Mouse (Mus musculus): ENCODE measurements at regions not wholly inside any gene's neighbourhood (a gene's known extent, or its start where the extent isn't known, plus 50 kb on each side); places are given as distances from the start of the nearest gene placed in this dataset.

DNA sequence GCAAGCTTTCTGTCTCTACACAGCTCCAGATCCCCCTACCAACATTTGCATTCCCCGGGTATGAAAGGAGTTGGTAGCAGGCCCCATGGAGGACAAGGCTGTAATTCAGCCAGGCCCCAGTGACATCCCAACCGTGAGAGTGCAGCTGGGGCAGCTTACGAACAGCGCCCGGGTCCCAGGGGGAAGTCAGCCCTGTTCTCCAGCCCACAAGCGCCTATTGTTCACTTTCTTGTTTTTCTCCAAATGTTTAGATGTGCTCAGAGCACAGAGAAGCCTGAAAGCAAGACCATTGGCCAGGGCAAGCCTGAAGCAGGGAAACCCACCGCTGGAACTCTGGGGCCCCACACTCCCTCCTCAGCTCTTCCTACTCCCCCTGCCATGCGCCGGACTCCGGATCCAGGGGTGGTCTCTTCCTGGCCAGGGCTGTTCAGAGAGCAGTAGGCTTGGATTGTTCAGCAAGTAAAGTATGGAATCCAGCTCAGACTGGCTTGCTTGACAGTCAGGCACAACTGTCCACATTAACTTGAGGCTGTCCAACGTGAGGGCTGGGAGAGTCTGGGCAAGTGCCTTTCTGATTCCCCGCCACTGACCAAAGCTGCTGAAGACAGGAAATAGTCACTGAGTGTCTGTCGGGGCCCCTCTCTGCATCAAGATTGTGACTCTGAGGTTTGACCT lies 142.4 kb downstream of the Zfp36l1 start:
- peak; percentile 54 for ATAC-seq (replicated peaks)
- Histone ChIP-seq H3K4me1 (peaks cover 32% of the 10 kb centered on the region), H3K4me3 (no peak overlapping the region), H3K9me3 (no peaks in the 10 kb centered on the region), H3K36me3 (no peaks in the 10 kb centered on the region), H3K27ac (replicated peaks) (peak overlapping the region; percentile 75), H3K9ac (replicated peaks) (no peak overlapping the region), H3K27me3 (no peaks in the 10 kb centered on the region), H3K4me2 (replicated peaks) (no peak overlapping the region)
- 19% methylated on average over 13 of the region's 13 CpGs for WGBS

DNA sequence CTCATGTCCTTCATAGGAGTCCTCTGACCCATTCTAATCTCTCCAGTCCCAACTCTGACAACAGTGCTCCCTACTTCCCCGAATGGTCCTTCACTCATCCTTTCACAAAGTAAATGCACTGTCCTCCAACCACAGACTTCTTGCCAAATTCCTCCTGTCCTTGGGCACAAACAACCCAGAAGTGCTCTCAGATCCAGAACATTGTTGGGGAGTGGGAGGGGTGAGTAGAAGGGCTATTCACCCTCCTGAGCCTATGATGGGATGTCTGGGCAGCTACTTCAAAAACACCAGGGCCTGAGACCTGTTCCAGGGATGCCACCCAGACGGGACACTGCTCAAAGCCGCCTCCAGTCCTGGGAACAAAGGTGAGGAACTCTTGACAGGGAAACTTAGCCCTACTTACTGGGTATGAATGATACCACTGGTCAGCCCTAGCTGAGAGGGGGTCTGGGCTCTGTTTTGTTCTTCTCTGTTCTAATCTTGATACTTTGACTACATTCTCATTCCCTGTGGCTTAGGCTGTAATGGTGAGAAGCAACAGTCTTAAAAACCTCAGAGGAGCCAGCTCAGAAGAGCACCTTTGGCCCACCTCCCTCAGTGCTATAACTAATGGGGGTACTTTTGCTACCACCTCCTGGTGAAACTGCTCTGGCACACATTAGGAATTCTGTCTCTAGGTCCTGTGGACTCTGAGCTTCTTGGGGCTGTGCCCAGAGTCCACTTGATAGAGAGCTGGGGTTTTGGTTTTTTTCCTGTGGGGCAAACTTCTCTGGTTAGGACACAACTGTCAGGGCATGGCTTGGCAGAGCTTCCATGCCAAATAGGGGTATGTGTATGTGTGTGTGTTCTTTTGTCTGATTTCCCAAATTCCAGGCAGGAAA lies 143.2 kb downstream of the Zfp36l1 start:
- H3K36me3 ChIP-seq = no peaks in the 10 kb centered on the region
- H3K9ac ChIP-seq (replicated peaks) = no peak overlapping the region
- H3K4me1 ChIP-seq = peaks cover 38% of the 10 kb centered on the region

DNA sequence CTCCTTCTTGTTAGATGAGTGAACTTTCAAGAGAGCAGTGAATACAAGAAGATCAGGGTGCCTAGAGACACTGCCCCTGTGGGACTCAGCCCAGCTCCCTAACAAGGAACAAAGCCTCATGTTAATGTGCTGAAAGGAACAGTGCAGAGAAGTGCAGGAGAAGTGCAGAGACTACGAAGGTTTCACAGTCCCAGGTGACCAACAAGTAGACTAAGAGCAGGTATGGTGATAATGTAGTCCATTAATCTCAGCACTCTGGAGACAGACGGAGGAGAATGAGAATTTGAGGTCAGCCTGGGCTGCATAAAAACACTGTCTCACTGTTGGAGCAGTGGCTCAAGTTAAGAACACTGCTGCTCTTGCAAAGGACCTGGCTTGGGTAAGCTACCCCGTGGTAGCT lies 144.1 kb downstream of the Zfp36l1 start:
- H3K9me3 ChIP-seq = no peaks in the 10 kb centered on the region
- H3K4me3 ChIP-seq = no peak overlapping the region
- ATAC-seq (replicated peaks) = no peak
- 76% methylated on average over 3 of the region's 3 CpGs for WGBS
- no peak overlapping the region for H3K9ac ChIP-seq (replicated peaks)
- no peak overlapping the region for H3K27ac ChIP-seq (replicated peaks)
- no peaks in the 10 kb centered on the region for H3K36me3 ChIP-seq
- peaks cover 38% of the 10 kb centered on the region for H3K4me1 ChIP-seq
- H3K27me3 ChIP-seq = no peaks in the 10 kb centered on the region
- H3K4me2 ChIP-seq (replicated peaks) = no peak overlapping the region

More for the DNA sequence above, 143.2 kb downstream of the Zfp36l1 start:
- Histone ChIP-seq H3K4me2 (replicated peaks) (no peak overlapping the region), H3K27me3 (no peaks in the 10 kb centered on the region), H3K27ac (replicated peaks) (peak overlapping the region; percentile 75), H3K4me3 (no peak overlapping the region), H3K9me3 (no peaks in the 10 kb centered on the region)
- WGBS = 74% methylated on average over 3 of the region's 3 CpGs
- ATAC-seq (replicated peaks) = peak; percentile 47

DNA sequence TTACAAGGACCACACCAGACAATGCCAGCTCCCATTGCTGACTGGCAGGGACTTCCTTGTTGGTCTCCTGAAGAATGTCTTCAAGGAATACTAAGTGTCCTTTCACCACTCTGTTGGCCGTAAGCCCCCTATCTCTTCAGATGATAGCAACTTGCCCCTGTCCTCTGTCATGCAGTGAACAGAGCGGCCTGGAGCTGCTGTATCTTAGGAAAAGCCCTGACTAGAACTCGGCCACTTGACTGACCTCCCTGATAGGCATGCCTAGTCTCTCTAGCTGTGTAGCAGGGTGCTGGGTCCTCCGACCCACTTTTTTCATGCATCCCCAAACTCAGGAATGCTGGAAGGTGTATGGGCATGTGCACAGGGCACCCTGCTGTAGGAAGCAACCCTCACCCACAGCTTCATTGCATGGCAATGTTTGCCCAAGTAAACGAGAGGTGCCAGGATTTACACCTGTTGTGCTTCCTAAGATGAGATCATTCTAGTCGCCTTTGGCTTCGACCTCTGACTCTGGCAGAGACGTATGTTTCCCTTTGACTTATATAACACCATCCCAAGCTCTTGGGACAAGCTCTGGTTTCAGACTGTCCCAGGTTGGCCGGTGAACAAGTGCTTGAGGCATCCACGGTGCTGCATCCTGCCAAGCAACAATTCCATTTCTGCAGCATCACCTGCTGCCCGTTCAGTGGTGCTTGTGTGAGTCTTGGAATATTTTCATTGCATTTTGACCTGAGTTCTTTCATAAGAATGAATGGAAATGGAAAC lies 145.1 kb downstream of the Zfp36l1 start:
- Histone ChIP-seq H3K36me3 (no peaks in the 10 kb centered on the region), H3K9ac (replicated peaks) (no peak overlapping the region), H3K4me2 (replicated peaks) (no peak overlapping the region), H3K9me3 (no peaks in the 10 kb centered on the region), H3K4me3 (no peak overlapping the region), H3K27me3 (no peaks in the 10 kb centered on the region), H3K27ac (replicated peaks) (no peak overlapping the region), H3K4me1 (peaks cover 38% of the 10 kb centered on the region)
- ATAC-seq (replicated peaks) = no peak
- WGBS = 85% methylated on average over 11 of the region's 11 CpGs

DNA sequence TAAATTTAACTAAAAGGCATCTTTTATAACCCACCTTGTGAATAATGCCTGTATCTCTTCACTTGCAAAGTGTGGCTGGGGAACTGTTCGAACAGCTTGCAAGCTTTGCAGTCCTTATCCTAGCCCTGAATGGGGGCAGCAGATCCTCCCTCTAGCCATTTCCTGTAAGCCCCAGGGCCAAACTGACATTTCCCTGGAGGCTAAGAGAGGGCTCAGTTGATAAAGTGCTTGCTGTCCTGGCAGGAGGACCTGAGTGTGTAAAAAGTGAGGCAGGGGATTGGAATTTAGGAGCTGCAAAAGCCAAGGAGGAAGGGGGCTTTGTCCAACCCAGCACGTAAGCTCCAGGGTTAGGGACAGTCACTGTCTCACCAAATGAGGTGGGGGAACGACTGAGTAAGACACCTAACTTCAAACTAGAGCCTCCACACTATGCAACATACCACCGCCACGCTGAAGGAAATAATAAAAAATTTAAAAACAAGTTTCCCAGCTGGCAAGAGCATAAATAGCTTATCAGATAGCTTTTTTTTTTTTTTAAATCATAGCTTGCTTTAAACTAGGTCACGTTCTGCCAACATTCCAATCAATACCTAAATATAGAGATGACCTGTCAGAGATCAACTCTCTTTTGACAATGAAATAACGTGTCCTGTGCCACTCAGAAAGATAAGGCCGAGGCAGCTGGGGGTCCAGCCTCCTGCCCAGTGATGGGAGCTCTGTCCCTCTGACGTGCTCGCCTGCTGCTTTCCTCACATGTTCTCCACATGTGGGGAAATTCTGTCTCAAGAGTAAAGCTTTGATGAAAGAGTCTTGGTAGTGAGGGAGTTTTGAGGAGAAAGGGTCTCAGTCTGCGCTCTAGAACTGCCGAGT lies 146.0 kb downstream of the Zfp36l1 start:
- Histone ChIP-seq H3K9me3 (no peaks in the 10 kb centered on the region), H3K9ac (replicated peaks) (no peak overlapping the region), H3K36me3 (no peaks in the 10 kb centered on the region), H3K27me3 (no peaks in the 10 kb centered on the region), H3K27ac (replicated peaks) (no peak overlapping the region), H3K4me2 (replicated peaks) (no peak overlapping the region), H3K4me3 (no peak overlapping the region), H3K4me1 (peaks cover 38% of the 10 kb centered on the region)
- ATAC-seq (replicated peaks) = no peak
- 69% methylated on average over 12 of the region's 12 CpGs for WGBS

DNA sequence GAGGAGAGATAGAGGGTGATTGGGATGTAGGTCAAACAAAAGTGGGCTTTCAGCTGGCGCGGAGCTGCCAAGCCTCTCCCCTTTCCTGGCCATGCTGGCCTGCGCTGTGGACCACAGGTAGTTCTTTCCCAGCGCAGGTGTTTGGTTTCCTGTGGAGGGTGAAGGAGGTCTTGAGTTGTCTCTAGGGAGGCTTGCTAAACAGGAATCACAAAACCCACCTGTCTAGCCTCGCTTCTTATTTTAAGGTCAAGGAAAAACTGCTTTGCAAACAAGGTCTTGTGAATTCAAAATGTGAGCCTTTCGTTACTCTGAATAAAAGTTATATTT lies 146.6 kb downstream of the Zfp36l1 start:
- peak overlapping the region; percentile 73 for H3K27ac ChIP-seq (replicated peaks)
- no peak overlapping the region for H3K4me3 ChIP-seq
- H3K9me3 ChIP-seq = no peaks in the 10 kb centered on the region
- H3K4me2 ChIP-seq (replicated peaks) = peak overlapping the region; percentile 79
- peaks cover 33% of the 10 kb centered on the region for H3K4me1 ChIP-seq
- no peak for ATAC-seq (replicated peaks)
- no peaks in the 10 kb centered on the region for H3K27me3 ChIP-seq
- WGBS = 75% methylated on average over 6 of the region's 6 CpGs
- H3K9ac ChIP-seq (replicated peaks) = no peak overlapping the region
- H3K36me3 ChIP-seq = no peaks in the 10 kb centered on the region

DNA sequence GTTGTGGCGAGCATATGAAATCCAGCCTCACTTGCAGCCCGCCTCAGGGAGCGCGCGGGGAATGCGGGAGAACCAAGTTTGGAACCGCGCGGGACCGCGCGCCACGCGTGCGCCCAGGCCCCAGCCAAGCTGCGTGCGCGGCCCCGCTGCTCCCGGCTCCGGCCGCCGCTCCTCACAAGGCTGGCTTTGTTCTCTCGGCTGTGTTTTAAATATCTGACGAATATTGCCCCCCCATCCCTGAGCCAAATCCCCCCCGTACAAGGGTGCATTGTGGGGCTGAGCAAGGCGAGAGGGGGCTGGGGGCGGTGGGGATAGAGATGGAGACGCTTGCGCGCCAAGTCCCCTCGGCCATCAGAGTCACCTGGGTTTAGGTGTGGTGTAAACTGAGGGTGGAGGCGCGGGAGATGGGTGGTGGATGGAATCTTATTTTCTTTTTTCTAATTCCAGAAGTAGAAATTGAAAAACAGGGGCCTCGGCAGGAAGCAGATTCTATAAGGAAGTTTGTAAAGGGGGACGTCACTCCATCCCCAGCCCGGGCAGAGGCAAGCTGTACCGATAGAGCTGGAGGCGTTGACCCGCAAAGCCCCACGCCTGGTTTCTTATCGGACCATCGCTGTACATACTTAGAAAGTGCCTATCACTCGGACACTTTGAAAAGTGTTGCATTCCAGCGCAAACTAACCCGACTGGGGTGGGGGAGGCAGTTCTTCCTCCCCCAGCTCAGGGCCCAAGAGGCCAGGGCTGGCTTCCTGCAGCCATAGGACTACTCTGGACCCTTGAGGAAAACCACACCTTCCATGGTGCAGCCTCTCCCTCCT lies 147.1 kb downstream of the Zfp36l1 start:
- Histone ChIP-seq H3K36me3 (no peaks in the 10 kb centered on the region), H3K9me3 (no peaks in the 10 kb centered on the region), H3K4me3 (peak overlapping the region; percentile 48), H3K4me2 (replicated peaks) (peak overlapping the region; percentile 79), H3K27me3 (no peaks in the 10 kb centered on the region), H3K27ac (replicated peaks) (peak overlapping the region; percentile 73), H3K9ac (replicated peaks) (peak overlapping the region; percentile 73), H3K4me1 (peaks cover 27% of the 10 kb centered on the region)
- WGBS = 3% methylated on average over 46 of the region's 46 CpGs
- ATAC-seq (replicated peaks) = peak; percentile 84

DNA sequence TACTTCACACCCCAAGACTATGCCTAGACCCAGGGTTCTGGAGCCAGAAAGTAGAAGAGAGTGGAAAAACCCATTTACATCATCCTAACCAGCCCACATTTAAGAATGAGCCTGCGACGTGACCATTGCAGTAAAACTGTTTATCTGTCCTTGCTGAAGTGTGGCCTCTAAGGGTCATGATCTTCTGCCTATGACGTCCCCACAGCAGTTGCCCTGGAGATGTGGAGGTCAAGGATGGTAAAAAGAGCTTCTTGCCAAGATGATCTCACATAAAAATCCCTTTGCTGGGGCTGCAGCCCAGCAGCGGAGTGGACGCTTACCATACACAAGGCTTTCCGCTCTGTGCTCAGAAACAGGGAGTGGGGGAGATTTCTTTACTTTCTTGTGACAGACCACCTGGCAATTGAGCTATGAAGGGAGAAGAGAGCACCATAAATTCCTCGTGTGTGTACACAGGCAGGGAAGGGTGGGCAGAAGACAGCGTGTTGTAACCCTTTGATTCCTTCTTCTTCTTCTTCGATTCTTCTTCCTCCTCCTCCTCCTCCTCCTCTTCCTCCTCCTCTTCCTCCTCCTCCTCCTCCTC lies 149.3 kb downstream of the Zfp36l1 start:
- H3K36me3 ChIP-seq = no peaks in the 10 kb centered on the region
- ATAC-seq (replicated peaks) = no peak

DNA sequence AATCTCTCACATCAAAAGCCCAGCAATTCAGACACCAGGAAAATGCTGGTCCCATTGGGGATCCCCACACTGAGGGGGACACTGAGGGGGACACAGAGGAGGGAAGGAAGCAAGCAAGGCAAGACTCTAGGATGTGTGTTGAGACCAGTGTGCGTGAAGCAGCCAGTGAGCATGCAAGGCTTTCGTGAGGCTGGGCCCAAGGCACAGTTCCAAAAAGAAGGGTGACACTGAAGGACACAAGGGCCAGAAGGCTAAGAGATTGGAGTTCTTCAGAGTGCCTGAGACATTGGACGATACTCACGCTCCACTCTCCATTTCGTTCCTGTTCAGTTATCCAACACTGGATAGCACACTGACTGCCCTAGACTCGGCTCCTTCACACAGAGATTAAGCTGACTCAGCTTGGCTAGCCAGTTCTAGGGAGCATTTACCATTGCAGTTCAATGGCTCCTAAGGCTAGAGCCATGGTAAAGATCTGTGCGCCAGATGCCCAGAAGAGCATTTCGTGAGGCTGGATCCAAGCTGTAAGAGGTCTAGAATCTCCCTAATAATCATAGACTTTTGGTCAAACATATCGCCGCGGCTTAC lies 150.1 kb downstream of the Zfp36l1 start:
- no peaks in the 10 kb centered on the region for H3K36me3 ChIP-seq
- H3K27ac ChIP-seq (replicated peaks) = no peak overlapping the region
- H3K27me3 ChIP-seq = no peaks in the 10 kb centered on the region
- H3K9ac ChIP-seq (replicated peaks) = no peak overlapping the region
- peaks cover 15% of the 10 kb centered on the region for H3K4me1 ChIP-seq
- no peak overlapping the region for H3K4me2 ChIP-seq (replicated peaks)
- ATAC-seq (replicated peaks) = no peak
- 98% methylated on average over 11 of the region's 11 CpGs for WGBS
- H3K4me3 ChIP-seq = no peak overlapping the region
- no peaks in the 10 kb centered on the region for H3K9me3 ChIP-seq

More for the DNA sequence above, 149.3 kb downstream of the Zfp36l1 start:
- Histone ChIP-seq H3K9ac (replicated peaks) (no peak overlapping the region), H3K27ac (replicated peaks) (no peak overlapping the region), H3K27me3 (no peaks in the 10 kb centered on the region), H3K4me2 (replicated peaks) (no peak overlapping the region), H3K4me3 (no peak overlapping the region), H3K9me3 (no peaks in the 10 kb centered on the region), H3K4me1 (peaks cover 15% of the 10 kb centered on the region)
- WGBS = 88% methylated on average over 9 of the region's 9 CpGs

DNA sequence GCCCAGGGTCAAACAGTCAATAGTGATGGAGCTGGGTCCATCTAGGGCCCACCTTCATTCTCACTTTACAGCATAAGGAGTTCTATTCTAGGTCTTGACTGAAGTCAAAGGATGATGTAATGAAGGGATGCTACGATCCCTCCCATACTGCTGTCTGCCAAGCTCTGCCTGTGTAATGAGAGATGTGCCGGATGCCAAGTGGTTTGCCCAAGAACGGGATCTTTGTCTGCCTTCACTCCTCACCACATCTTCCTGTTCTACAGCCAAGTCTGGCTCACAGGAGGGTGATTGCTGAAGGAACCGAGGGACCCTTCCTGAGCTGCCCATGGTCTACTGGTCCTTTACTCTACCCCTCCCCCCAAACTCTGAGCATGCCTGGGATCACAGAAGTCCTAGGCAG lies 150.9 kb downstream of the Zfp36l1 start:
- 73% methylated on average over 4 of the region's 4 CpGs for WGBS
- ATAC-seq (replicated peaks) = no peak
- H3K27me3 ChIP-seq = no peaks in the 10 kb centered on the region
- no peak overlapping the region for H3K9ac ChIP-seq (replicated peaks)
- H3K27ac ChIP-seq (replicated peaks) = no peak overlapping the region
- no peak overlapping the region for H3K4me2 ChIP-seq (replicated peaks)
- H3K36me3 ChIP-seq = no peaks in the 10 kb centered on the region
- H3K9me3 ChIP-seq = no peaks in the 10 kb centered on the region
- H3K4me3 ChIP-seq = no peak overlapping the region
- H3K4me1 ChIP-seq = peaks cover 15% of the 10 kb centered on the region

Measured in forebrain, embryonic 15.5 days (tissue).